Mouse (Mus musculus): ENCODE measurements around the gene Asb12.

GRCm38 (mm10) chrX:95525166-95525565 is 32.6 kb downstream of the Asb12 start:
- no peak for TF ChIP-seq CTCF (IDR thresholded peaks at IDR 0.05; ENCODE audit: borderline replicate concordance, extremely low read depth, insufficient read depth, insufficient read length)
- no peak for TF ChIP-seq POLR2A (IDR thresholded peaks at IDR 0.05; ENCODE audit: borderline replicate concordance, extremely low read depth, insufficient read depth, insufficient read length, poor library complexity, severe bottlenecking)

All from brain, embryonic 14.5 days (tissue).